Mouse (Mus musculus): ENCODE results near the gene Appl1.
A peak's percentile ranks its signal among the peaks of the same experiment; 100 is the strongest.

Appl1 gene

DNA sequence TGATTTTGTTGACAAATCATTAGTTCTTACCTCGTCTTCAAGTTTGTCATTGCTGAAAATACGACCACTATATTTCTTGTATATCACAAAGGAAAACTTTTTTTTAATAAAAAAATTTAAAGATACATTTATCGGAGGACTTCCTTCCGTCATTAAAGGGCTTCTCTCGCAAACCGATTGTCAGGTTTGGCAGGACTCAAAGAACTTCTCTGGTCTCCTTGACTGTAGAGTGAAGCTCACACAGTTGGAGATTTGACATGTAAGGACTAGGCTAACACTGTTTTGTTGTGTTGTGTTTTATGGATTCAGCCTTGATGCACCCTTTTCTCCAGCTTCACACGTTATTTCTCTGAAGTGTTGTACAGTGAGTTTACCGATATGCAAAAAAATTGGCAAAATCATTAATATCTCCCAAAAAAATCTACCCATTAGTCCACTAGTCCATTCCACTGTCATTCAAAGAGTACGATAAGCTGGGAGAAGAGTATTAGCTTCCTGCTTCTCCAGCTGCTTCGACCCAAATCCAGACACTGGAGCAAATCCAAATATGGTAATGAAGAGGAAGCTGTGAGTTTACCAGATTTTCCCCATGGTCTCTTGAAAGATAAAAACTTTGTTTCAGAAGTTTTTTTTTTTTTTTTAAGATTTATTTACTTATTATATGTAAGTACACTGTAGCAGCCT, at the start of gene Appl1:
Gene Appl1 (minus strand): TSS at position 127 of the 684 bp plus-strand sequence.
- peak; percentile 9 for DNase-seq (ENCODE audit: low spot score)

DNA sequence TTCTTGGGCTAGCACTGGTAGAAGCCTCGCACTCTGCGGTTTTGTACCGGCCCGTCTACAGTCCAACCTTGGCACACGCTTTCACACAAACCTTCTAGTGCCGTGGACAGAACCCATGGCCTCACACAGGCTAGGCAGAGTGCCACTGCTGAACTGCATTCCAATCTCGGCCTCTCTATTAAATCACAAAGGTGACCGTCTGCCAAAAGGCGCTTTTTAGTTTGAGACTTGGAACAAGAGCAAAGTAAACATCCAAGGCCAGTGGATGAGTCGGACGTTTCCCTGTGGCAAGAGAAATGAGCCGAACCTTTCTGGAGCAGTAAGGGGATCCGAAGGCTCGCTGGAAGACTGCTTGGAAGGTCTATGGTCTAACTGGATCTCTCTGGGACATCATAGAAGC, 48.8 kb upstream of the Appl1 start:
- no peak for DNase-seq (ENCODE audit: low spot score)

DNA sequence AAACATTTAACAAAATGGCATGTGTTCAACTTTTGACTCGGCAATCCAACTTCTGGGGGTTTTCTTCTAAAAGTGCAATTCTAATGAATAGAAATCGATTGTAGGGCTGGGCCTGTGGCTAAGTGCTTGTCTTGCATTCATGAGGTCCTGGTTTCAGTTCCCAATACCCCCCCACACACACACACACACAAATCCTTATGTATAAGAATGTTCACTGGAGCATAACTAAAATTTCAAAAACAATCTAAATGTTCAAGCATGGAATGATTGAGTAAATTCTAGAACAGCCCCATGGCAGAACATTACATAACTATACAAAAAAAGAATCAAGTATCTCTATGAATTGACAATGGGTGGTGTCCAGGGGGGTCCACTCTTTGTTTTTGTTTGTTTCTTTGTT, 46.9 kb upstream of the Appl1 start:
- DNase-seq (ENCODE audit: low spot score) = no peak

DNA sequence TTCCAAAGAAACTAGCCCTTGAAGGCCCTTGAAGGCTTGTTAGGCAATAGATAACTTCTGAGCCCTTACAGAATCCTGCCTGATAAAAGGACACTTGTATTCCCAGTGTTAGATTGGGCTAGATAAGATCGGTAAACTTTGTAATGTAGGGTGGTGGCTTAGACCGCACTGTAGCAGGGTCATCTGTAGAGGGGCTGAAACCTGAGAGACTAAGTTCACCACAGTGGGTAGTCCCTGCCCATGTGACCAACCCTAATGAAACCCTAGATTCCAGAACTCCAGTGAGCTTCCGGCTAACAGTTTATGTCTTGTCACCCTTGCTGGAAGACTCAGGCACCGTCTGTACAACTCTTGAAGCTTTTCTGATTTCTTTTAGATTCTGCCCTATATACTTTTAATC, 42.6 kb upstream of the Appl1 start:
- no peak for DNase-seq (ENCODE audit: low spot score)

DNA sequence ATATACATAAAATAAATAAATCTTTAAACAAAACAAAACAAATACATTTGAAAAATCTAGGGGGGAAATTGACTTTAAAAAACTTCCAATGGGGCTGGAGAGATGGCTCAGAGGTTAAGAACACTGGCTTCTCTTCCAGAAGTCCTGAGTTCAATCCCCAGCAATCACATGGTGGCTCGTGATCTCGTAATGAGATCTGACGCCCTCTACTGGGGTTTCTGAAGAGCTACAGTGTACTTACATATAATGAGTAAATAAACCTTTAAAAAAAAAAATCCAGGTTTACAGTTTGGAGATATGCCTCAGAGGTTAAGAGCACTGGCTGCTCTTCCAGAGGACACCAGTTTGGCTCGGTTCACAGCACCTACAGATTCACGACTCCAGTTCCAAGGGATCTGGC, 40.5 kb upstream of the Appl1 start:
- no peak for DNase-seq (ENCODE audit: low spot score)

DNA sequence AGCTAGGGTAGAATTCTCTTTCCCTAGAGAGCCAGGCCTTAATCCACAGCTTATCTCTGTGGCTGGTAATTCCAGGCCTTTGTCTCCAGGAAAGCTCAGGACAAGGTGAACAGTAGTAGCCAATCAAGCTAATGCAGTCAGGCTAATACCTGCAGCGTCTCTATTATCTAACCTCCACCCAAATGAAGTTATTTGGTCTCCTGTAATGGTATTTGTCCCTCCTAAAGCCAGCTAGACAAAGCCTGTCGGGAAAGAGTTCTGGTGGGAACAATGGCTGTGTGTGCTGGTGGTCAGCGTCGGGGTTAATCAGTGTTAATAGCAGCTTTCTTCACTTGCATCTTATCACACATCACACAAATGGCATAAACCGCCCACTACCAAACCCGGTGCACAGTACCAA, 34.9 kb upstream of the Appl1 start:
- no peak for DNase-seq (ENCODE audit: low spot score)

DNA sequence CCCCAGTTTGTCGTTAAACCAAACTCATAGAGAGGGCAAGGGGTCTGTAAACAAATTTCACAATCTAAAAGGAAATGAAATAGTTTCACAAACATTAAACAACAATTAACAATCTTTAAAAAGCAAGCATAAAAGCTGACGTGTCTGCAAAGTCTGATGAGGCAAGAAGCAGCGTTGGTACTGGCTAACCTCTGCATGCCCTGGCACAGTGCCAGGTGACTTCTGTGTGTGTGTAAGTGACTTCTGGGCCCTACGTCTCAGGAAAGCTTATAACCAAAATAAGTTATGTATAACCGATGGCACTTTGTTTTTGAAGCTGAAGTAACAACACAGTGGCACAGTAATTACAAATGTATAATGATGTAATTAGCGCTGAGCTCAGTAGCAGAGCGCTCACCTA, 33.9 kb upstream of the Appl1 start:
- no peak for DNase-seq (ENCODE audit: low spot score)

DNA sequence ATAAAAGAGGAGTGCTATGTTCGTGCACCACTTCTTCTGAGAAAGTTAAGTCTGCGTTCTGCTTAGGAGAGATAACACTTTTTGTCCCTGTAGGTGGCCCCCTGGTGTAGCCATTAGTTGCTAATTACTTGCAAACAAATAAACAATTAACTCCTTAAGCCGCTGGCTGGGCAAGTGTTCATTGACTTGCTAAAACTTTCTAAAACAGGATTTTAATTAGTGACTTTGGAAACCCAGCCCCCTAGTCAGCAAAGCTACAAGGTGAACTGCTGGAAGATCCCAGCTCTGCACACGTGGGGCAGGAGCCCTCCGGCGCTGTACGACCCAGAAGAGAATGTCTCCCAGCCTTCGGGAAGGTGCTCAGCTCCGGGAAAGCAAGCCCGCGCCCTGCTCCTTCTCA, 29.4 kb upstream of the Appl1 start:
- no peak for DNase-seq (ENCODE audit: low spot score)

DNA sequence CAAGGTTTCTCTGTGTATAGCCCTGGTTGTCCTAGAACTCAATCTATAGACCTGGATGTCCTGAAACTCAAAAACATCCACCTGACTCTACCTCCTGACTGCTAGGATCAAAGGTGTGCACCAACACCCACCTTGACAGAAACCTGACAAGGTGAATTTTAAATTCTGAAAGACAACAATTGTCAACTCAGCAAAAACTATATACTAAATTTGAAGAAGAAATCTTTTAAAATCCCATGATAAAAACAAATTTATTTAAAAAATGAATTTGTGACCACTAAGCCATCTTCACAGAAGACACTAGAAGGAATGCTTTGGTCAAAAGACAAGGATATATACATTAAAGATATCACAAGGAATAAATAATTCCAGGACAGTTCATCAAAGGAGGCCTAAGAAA, 25.2 kb upstream of the Appl1 start:
- no peak for DNase-seq (ENCODE audit: low spot score)

DNA sequence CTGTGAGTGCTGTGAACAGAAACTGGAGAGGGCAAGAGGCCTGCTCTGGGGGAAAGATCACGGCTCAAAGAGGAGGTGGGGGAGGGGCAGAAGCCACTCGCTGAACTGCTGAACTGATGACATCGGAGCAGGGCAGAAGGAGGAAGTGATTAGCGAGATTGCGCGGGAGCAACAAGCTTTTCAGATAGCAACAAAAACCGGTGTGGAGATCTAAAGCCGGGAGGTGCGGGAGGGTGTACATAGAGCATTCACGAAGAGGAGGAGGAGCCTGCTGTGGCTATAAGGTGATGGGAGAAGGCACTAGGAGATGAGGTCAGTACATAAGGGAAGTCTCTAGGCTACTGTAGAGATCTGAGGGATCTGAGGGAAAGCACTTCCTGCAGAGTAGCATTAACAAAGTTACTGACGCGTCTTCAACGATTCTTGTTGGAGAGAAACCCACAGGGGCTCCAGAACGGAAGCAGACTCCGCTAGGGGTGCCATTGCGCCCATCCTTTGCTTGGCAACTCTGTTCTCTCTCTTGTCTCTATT, 23.2 kb upstream of the Appl1 start, which contains the start of gene Hesx1:
Gene Hesx1 (plus strand): TSS at position 206 of the 531 bp plus-strand sequence.
- DNase-seq (ENCODE audit: low spot score) = peak; percentile 80

DNA sequence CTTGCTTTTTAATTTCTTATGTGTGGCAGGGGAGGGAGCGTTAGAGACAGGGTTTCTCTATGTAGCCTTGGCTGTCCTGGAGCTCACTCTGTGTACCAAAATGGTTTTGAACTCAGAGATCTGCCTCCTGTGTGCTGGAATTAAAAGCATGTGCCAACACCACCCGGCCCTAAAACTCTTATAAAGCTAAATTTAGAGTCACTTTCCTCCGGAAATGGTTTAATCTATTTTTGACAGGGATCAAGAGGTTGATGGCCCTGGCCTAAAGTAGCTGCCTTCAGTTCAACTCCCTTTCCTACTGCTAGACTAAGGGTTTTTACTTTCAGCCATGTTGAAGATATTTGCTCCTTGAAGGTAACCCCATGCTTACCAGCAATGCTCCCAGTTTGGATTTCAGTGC, 22.4 kb upstream of the Appl1 start:
- no peak for DNase-seq (ENCODE audit: low spot score)

DNA sequence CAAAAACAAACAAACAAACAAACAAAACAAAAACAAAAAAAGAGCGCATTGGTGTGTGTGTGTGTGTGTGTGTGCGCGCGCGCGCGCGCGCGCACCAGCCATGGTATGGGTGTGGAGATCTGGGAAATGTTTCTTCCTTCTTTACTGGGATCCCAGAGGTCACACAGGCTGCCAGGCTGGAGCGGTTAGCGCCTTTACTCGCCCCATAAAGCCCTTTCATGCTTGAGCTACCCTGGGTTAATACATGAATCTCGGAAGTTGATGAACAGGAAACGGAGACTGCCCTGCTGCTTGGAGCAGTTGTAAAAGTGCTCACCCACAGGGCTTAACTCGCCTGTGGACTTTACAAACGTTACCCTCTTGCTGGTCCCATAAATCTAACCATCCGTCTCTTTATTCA, 20.6 kb upstream of the Appl1 start:
- peak; percentile 42 for DNase-seq (ENCODE audit: low spot score)

DNA sequence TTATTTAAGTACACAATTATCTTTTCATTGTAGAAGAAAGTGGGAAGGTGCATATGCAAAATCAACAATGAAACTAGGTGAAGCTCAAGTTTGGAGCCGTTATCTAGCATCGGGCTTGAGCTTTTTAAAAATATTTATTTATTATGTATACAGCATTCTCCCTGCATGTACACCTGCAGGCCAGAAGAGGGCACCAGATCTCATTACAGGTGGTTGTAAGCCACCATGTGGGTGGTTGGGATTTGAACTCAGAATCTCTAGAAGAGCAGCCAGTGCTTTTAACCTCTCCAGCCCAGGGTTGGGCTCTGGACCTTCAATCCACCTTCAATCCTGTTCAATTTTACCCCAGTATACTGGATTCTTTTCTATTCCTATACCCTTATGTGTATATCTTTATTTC, 17.7 kb upstream of the Appl1 start:
- peak; percentile 30 for DNase-seq (ENCODE audit: low spot score)

DNA sequence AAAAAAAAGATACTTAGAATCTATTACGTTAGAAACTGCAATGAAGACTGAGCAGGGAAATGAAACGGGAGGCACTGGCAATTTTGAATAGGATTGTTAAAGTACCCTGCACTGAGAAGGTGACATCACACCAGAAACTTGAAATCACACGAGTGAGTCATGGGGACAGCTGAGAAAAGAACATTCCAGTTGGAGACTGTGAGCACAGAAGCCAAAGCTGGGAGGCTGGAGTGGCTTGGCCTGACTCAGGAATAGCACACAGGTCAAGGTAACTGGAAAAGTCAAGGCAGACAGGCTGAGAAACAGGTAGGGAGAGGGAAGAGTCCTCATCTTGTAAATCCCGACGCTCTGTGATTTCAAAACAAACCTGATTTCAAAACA, 11.1 kb upstream of the Appl1 start:
- DNase-seq (ENCODE audit: low spot score) = no peak

DNA sequence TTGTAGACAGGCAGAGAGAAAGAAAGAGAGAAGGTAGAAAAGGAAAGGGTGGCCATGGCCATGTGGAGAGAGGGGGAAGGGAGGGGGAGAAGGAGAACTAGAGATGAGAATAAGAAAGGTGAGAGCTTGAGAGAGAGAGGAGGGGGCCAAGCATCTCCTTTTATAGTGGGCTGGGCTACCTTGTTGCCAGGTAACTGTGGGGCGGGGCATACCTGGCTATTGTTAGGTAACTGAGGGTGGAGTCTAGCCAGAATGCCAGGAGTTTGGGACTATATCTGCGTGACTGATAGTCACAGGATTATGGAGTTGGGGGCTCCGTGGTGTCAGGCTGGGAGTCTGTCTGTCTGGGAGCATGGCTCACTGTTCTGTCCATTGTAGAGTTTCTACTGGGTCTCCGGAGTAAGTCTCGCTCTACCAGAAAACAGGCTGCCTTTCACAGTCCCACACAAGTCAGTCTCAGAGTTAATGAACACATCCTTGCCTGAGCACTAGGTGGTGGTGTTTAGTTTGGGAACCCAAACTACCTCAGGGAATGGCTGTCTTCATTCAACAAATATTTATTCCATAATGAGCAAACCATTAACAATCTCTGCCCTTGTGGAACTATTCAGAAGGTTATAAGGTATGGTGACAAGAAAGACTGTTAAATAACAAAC, 10.6 kb upstream of the Appl1 start:
- no peak for DNase-seq (ENCODE audit: low spot score)

DNA sequence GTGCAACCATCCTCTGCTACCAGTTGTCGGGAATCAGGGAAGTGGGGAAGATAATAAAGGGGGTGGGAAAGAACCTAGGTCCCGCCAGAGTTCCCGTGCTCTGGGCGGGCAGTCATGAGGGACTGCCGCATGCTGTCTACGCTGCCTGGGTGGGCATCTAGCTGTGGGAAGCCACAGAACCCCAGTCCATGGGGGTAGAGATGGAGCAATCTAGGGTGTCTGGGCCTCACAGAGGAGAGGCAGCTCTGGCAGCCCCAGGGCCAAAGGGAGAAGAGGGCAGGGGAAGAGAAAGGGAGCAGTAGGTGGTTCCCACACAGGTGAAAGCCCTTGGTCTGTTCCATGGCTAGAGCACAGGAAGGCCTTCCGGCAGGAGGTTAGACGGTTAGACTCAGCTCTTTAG, 10.0 kb upstream of the Appl1 start:
- no peak for DNase-seq (ENCODE audit: low spot score)

DNA sequence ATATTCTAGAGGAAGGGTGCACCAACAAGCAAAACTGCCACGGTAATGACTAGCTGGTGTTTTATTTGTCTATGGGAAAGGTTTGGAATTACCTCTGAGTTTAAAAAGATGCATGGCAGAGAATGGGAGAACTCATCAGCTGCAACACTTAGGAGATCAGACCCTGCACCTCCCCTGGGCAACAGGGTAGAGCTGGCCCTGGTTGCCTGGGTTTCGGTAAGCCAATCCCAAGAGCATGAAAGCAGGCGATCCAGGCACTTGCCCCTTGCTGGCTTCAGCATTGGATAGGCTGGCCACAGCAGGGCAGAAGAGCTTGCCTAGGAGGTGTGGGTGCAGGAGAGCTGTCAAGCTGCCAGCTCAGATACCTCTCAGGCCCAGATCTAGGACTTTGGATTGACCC, 8.8 kb upstream of the Appl1 start:
- no peak for DNase-seq (ENCODE audit: low spot score)

DNA sequence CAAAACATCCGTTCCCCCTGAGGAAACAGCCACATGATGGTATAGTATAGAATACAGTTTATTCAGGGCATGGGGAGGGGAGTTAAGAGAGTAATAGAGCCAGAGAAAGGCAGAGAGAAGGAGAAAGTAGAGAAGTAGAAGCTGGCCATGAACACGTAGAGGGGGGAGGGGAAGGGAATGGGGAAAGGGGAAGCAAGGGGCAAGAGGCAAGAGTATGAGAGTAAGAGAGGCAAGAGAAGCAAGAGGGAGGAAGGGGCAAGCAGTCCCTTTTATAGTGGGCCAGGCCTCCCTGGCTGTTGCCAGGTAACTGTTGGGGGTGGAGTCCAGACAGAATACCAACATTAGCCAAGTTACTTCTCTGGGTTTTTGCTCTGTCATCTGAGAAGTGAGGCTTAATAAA, 6.5 kb upstream of the Appl1 start:
- no peak for DNase-seq (ENCODE audit: low spot score)

DNA sequence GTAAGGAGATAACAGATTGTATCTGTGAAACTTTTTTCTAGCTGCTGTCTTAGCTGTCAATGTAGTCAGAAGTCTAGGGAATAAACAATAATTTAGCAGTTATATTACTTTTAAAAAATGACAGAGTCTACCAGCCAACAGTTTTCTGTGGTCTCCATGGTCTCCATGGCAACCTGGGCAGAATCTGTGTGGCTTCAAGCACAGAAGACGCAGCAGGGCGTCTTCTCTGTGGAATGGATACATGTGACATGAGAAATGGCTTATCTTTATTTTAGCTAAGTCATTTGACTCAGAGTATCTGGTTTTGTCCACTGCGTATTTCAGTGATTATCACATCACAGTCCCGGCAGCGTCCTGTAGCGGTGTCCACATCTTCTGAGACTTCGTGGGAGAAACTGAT, 5.2 kb upstream of the Appl1 start:
- DNase-seq (ENCODE audit: low spot score) = no peak

DNA sequence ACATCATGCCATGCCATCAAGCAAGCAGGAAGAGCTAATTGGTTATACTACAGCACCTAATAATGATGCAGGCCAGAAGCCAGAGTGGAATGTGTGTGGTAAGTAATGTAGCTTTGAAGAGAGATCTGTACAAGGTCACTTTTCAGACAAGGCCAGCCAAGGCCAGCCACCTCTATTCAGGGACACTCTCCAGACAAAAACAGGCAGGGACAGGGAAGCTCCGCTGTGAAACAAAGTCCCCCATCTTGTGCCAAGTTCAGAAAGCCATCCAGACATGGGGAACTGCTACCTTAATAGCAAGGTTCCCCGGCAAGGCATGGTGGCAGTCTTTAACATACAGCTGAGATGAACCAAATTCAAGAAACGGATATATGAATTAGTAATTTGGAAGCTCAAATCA, 4.5 kb upstream of the Appl1 start:
- DNase-seq (ENCODE audit: low spot score) = no peak

DNA sequence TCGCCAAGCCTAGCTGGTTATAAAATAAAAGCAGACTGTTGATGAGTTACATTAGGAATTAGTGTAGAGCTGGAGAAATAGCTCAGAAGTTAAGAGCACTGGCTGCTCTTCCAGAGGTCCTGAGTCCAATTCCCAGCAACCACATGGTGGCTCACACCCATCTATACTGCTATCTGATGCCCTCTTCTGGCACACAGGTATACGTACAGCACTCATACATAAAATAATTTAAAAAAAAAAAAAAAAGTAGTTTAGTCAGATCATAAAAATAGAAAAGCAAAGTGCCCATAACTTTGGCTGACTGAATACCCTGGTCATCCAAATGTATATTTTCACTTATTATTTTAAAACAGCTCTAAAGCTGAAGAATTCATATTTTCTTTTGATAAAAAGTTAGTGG, 2.1 kb upstream of the Appl1 start:
- no peak for DNase-seq (ENCODE audit: low spot score)

DNA sequence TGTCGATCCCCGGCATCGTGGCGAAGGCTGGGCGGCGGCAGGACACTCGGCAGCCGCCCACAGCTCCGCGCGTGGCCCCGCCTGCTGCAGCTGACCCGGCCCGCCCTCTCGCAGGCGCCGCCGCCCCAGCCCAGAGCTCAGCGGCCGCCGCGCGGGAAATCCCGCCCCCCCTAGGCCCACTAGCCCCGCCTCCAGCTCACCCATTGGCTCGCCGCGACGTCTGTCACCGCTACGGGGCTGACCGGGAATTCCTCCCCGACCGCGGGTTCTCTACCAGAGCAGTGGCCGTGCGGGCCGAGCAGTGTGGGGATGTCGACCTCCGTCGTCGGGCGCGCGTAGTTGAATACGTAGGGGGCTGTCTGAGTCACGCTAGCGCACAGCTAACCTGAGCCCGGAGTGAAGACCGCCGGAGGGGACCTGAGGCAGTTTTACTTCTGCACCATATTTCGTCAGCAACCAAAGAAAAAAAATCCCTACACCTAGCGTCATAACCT, 546 bp downstream of the Appl1 start:
- peak; percentile 98 for DNase-seq (ENCODE audit: low spot score)

DNA sequence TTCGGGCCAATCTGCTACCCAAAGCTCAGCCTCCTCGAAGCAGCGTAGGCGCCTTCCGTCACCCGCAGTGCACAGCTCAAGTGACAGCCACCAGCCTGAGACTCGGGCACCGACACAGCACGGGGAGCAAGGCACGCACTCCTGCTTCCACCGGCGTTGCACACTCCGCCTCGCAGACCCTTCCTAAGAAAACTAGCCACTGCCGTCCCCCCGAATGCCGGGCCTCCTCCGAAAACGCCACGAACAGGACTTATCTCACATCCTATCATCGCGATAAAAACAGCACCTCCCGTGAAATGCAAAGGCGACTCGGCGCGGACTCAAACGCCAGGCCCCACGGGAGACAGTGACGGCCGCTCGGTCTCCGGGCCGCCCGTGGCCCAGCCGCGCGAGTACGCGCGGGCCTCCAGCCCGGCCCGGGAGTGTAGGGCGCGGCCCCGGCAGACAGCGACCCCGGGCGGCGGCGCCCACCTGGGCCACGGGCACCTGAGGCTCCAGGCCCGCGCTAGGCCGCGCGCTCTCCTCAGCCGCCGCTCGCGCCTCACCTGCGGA, 1.1 kb downstream of the Appl1 start:
- DNase-seq (ENCODE audit: low spot score) = peak; percentile 74

Measured in retina, embryonic 14.5 days (tissue).